Mouse (Mus musculus) ES-Bruce4 (cell line): ENCODE measurements around the gene Unc5a.

Experiments used
- CTCF ChIP-seq: IDR thresholded peaks from one replicate; pipeline ENCODE4 v1.8.1; 2011; ENCODE audit warnings: low read depth, low read length
- EP300 ChIP-seq: IDR thresholded peaks from 2 replicates; pipeline ENCODE4 v1.6.1; 2011; ENCODE audit warnings: low read depth, low read length; ENCODE audit not compliant: insufficient read depth
- POLR2A ChIP-seq: IDR thresholded peaks from one replicate; pipeline ENCODE4 v1.8.1; 2011; ENCODE audit warnings: low read length; ENCODE audit not compliant: insufficient read depth

- TF ChIP-seq CTCF (no peak), POLR2A (no peak), EP300 (no peak)
Measured at GRCm38 (mm10) chr13:54954745-54955144, 5.5 kb downstream of the Unc5a start.
